Mouse (Mus musculus): ENCODE results near the gene Rtl10. TPM values are rescaled to one million over a fixed set of nuclear protein-coding genes. Genes with fewer than 3 reads are reported as not detected.

Rtl10 gene
- polyA plus RNA-seq, 1 experiment from 2014 or later = not detected

GRCm38 (mm10) chr16:18471381-18471955 lies 27.2 kb upstream of the Rtl10 start:
- H3K79me2 ChIP-seq (ENCODE audit: inconsistent target) = no peaks in the 10 kb centered on the region
- WGBS (ENCODE audit: missing documents) = 97% methylated on average over 11 of the region's 11 CpGs
- no peak overlapping the region for H3K4me3 ChIP-seq (ENCODE audit: inconsistent target)
- no peak overlapping the region for H3K27ac ChIP-seq
- H3K36me3 ChIP-seq (ENCODE audit: inconsistent target) = peaks cover 36% of the 10 kb centered on the region; the same call in 1 of the 2 replicates

DNA sequence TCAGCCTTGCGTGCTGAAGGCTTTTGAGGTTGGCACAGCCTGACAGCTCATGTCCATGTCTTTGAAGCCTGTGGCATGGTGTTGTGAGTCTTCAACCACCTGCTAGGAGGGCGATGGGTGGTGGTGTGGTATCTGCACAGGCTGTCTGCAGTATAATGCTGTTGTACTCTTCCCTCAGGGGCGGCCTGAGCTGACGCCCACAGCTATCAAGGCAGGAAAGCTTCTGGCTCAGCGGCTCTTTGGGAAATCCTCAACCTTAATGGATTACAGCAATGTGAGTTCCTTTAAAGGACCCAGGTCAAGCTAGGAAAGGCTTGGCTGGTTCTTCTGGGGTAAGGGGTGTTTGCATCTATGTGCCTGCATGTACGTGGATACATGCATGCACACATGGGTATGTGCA lies 26.7 kb upstream of the Rtl10 start:
- WGBS (ENCODE audit: missing documents) = 92% methylated on average over 6 of the region's 6 CpGs
- Histone ChIP-seq H3K4me3 (ENCODE audit: inconsistent target) (no peak overlapping the region), H3K79me2 (ENCODE audit: inconsistent target) (no peaks in the 10 kb centered on the region), H3K36me3 (ENCODE audit: inconsistent target) (peaks cover 36% of the 10 kb centered on the region; the same call in 1 of the 2 replicates), H3K27ac (no peak overlapping the region)

GRCm38 (mm10) chr16:18472416-18472815 lies 26.3 kb upstream of the Rtl10 start:
- Histone ChIP-seq H3K36me3 (ENCODE audit: inconsistent target) (peaks cover 36% of the 10 kb centered on the region; the same call in 1 of the 2 replicates), H3K27ac (no peak overlapping the region), H3K79me2 (ENCODE audit: inconsistent target) (no peaks in the 10 kb centered on the region), H3K4me3 (ENCODE audit: inconsistent target) (no peak overlapping the region)
- WGBS (ENCODE audit: missing documents) = 95% methylated on average over 4 of the region's 4 CpGs

GRCm38 (mm10) chr16:18472976-18473375 lies 25.7 kb upstream of the Rtl10 start:
- Histone ChIP-seq H3K4me3 (ENCODE audit: inconsistent target) (no peak overlapping the region), H3K36me3 (ENCODE audit: inconsistent target) (peaks cover 41% of the 10 kb centered on the region; the same call in 1 of the 2 replicates), H3K27ac (no peak overlapping the region), H3K79me2 (ENCODE audit: inconsistent target) (no peaks in the 10 kb centered on the region)
- WGBS (ENCODE audit: missing documents) = 94% methylated on average over 8 of the region's 8 CpGs

- no peaks in the 10 kb centered on the region for H3K79me2 ChIP-seq (ENCODE audit: inconsistent target)
- WGBS (ENCODE audit: missing documents) = 88% methylated on average over 2 of the region's 2 CpGs
- no peak overlapping the region for H3K4me3 ChIP-seq (ENCODE audit: inconsistent target)
- H3K36me3 ChIP-seq (ENCODE audit: inconsistent target) = peaks cover 38% of the 10 kb centered on the region; the same call in 1 of the 2 replicates
- H3K27ac ChIP-seq = no peak overlapping the region
These were observed 24.7 kb upstream of the Rtl10 start for GRCm38 (mm10) chr16:18474021-18474420.

GRCm38 (mm10) chr16:18477996-18478395 lies 20.7 kb upstream of the Rtl10 start:
- Histone ChIP-seq H3K79me2 (ENCODE audit: inconsistent target) (no peaks in the 10 kb centered on the region), H3K4me3 (ENCODE audit: inconsistent target) (no peak overlapping the region), H3K36me3 (ENCODE audit: inconsistent target) (peaks cover 9% of the 10 kb centered on the region; the same call in 1 of the 2 replicates), H3K27ac (no peak overlapping the region)
- WGBS (ENCODE audit: missing documents) = 94% methylated on average over 6 of the region's 6 CpGs

DNA sequence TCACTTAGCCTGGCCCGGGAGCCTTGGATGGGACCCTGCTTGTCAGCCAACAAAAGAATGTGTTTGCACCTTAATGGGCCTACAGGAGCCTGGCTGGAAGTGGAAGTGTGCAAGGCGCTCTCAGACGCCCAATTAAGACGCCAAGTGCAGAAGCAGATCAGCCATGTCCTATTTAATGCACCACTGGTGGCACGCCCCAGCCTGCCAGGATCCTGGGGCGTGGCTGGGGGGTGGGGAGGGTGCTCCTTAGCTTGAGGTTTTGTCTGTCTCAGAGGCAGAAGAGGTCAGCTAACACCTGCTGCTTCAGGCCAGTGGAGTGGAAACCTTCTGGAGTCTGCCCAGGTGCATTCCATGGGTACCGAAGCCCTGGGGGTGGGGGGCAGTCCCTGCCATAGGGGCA lies 19.0 kb upstream of the Rtl10 start:
- 94% methylated on average over 6 of the region's 7 CpGs for WGBS (ENCODE audit: missing documents)

DNA sequence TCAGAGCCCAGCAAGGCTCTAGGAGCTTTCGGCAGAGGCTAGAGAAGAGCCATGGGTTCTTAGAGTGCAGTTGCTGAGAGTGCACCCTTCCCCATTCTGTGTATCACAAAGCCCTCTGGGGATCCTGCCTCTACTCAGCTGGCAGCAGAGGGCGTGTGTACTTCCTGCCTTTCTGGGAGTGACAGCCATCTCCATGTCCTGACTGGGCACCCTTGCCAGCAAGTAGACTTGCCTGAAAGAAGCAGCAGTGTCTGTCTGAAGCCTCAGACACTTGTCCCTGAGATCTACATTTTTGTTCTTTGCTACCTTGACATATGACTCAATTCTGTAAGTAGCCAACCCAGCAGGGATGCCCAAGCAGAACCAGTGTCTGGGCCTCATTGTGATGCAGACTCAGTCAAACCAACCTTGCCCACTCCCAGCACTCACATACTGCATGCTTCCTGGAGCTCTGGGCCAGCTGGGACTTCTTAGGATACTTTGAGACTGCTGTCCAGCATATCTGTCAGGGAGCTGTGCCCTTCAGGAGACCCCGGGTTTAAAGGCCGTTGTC lies 17.7 kb upstream of the Rtl10 start:
- Histone ChIP-seq H3K4me3 (ENCODE audit: inconsistent target) (no peak overlapping the region), H3K36me3 (ENCODE audit: inconsistent target) (peaks cover 9% of the 10 kb centered on the region; the same call in 1 of the 2 replicates), H3K27ac (no peak overlapping the region), H3K79me2 (ENCODE audit: inconsistent target) (no peaks in the 10 kb centered on the region)
- WGBS (ENCODE audit: missing documents) = 76% methylated on average over 4 of the region's 4 CpGs

More for the DNA sequence above, 19.0 kb upstream of the Rtl10 start:
- H3K27ac ChIP-seq = no peak overlapping the region
- no peaks in the 10 kb centered on the region for H3K79me2 ChIP-seq (ENCODE audit: inconsistent target)
- H3K4me3 ChIP-seq (ENCODE audit: inconsistent target) = no peak overlapping the region
- peaks cover 9% of the 10 kb centered on the region; the same call in 1 of the 2 replicates for H3K36me3 ChIP-seq (ENCODE audit: inconsistent target)

- H3K79me2 ChIP-seq (ENCODE audit: inconsistent target) = no peaks in the 10 kb centered on the region
- WGBS (ENCODE audit: missing documents) = 93% methylated on average over 3 of the region's 3 CpGs
- H3K36me3 ChIP-seq (ENCODE audit: inconsistent target) = peaks cover 9% of the 10 kb centered on the region; the same call in 1 of the 2 replicates
- H3K4me3 ChIP-seq (ENCODE audit: inconsistent target) = no peak overlapping the region
- no peak overlapping the region for H3K27ac ChIP-seq
These were observed 16.3 kb upstream of the Rtl10 start for GRCm38 (mm10) chr16:18482431-18482830.

DNA sequence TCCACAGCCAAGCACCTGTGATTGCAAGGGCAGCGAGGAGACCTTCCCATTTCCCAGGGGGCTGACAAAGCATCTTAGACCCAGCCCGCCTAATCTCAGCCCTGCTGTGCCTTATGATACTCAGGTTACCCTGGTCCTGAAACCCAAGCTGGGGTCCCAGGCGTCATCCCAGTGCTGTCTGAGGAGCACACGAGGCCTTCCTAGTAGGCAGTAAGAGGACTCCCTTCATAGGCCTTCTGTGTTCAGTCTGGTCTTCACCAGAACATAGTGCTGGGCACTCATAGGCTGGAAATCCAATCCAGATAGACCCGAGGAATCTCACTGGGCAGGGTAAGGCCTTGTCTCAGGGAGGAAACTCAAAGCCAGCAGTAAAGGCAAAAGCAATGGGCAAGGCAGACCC lies 14.9 kb upstream of the Rtl10 start:
- Histone ChIP-seq H3K27ac (no peak overlapping the region), H3K36me3 (ENCODE audit: inconsistent target) (no peaks in the 10 kb centered on the region), H3K79me2 (ENCODE audit: inconsistent target) (no peaks in the 10 kb centered on the region), H3K4me3 (ENCODE audit: inconsistent target) (no peak overlapping the region)
- 89% methylated on average over 4 of the region's 5 CpGs for WGBS (ENCODE audit: missing documents)

DNA sequence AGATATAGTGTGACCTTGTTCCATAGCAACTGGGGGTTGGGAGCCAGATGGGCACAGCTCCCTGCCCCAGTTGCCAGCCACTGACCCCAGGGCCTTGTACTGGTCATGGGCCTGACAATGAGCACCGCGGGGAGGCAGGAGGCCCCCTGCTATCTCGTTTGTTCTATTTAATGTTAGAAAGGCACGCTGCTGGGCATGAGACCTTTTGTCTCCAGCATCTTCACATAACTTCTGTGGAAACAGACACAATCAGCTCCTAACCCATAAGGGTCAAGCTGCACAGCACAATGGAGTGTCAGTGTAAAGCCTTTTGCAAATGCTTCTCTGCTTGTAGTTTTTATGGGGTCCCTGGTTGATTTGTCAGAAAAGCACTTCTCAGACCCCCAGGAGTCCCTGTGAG lies 14.3 kb upstream of the Rtl10 start:
- no peak overlapping the region for H3K27ac ChIP-seq
- H3K36me3 ChIP-seq (ENCODE audit: inconsistent target) = no peaks in the 10 kb centered on the region
- 85% methylated on average over 4 of the region's 4 CpGs for WGBS (ENCODE audit: missing documents)
- no peak overlapping the region for H3K4me3 ChIP-seq (ENCODE audit: inconsistent target)
- H3K79me2 ChIP-seq (ENCODE audit: inconsistent target) = no peaks in the 10 kb centered on the region

DNA sequence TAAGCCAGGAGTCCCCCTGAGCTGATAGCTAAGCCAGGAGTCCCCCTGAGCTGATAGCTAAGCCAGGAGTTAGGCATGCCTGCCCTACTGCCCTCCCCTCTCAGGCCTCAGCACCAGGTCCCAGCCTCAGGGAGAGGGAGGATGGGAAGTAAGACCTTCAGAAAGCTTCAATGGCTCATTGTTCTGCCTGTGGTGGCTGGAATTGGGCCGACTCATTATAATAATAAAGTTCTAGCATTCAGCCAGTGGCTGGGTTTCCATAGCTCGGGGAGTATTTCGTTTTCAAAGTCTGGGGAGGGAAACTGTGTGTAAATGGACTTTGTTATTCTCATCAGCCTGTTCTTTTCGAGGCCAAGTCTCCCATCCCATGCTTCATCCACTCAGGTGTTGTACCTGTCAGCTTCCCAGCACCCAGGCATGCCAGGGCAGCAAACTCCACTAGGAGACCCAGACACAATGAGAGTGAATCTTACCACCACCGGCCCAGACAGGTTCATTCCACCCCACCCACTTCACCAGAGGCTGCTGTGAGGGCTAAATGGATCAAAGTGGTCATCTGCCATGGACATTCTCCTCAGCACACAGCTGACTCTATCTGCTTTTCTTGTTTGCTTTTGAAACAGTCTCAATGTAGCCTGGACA lies 13.8 kb upstream of the Rtl10 start:
- no peak overlapping the region for H3K27ac ChIP-seq
- H3K79me2 ChIP-seq (ENCODE audit: inconsistent target) = no peaks in the 10 kb centered on the region
- no peaks in the 10 kb centered on the region for H3K36me3 ChIP-seq (ENCODE audit: inconsistent target)
- no peak overlapping the region for H3K4me3 ChIP-seq (ENCODE audit: inconsistent target)
- WGBS (ENCODE audit: missing documents) = 89% methylated on average over 5 of the region's 5 CpGs

- Histone ChIP-seq H3K36me3 (ENCODE audit: inconsistent target) (no peaks in the 10 kb centered on the region), H3K27ac (no peak overlapping the region), H3K4me3 (ENCODE audit: inconsistent target) (no peak overlapping the region), H3K79me2 (ENCODE audit: inconsistent target) (no peaks in the 10 kb centered on the region)
- WGBS (ENCODE audit: missing documents) = 95% methylated on average over 2 of the region's 2 CpGs
These were observed 12.6 kb upstream of the Rtl10 start for GRCm38 (mm10) chr16:18486126-18486525.

DNA sequence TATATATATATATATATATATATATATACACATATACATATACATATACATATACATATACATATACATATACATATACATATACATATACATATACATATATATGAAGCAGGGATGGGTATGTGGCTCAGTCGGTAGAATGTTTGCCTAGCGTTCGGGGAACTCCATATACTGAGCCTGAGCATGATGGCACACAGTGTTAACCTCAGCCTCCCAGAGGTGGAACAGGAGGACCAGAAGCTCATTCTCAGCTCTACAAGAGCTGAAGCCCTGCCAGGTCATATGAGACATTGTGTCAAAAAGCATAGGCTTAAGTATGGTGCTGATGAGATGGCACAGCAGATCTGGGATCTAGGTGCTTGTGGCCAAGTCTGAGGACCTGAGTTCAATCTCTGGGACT lies 8.4 kb upstream of the Rtl10 start:
- Histone ChIP-seq H3K36me3 (ENCODE audit: inconsistent target) (no peaks in the 10 kb centered on the region), H3K4me3 (ENCODE audit: inconsistent target) (no peak overlapping the region), H3K27ac (no peak overlapping the region), H3K79me2 (ENCODE audit: inconsistent target) (no peaks in the 10 kb centered on the region)
- WGBS (ENCODE audit: missing documents) = 90% methylated on average over 3 of the region's 3 CpGs

GRCm38 (mm10) chr16:18490894-18491293 lies 7.8 kb upstream of the Rtl10 start:
- Histone ChIP-seq H3K4me3 (ENCODE audit: inconsistent target) (no peak overlapping the region), H3K27ac (no peak overlapping the region), H3K36me3 (ENCODE audit: inconsistent target) (no peaks in the 10 kb centered on the region), H3K79me2 (ENCODE audit: inconsistent target) (no peaks in the 10 kb centered on the region)
- 85% methylated on average over 1 of the region's 1 CpGs for WGBS (ENCODE audit: missing documents)
